Mouse (Mus musculus): Measurements from ENCODE around the gene Flt3.

Gene Flt3

DNA sequence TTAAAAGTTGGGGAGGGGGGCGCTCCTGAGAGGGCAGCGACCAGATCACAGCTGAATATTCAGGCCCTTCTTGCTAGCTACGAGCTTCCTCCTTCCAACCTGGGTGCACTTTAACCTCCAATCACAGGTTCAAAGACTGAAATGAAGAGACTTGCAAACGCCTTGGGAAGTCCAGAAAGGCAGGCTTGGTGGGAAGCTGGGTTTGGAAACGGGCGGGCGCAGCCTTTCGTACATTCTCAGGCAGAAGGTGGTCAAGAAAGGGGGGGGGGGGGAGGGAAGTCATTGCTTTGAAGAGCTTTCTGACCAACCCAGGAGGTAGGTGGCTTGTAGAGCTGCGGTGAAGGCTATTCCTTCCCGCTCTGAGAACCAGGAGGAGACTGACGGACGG, 92.9 kb downstream of the Flt3 start:
- no peak for DNase-seq

DNA sequence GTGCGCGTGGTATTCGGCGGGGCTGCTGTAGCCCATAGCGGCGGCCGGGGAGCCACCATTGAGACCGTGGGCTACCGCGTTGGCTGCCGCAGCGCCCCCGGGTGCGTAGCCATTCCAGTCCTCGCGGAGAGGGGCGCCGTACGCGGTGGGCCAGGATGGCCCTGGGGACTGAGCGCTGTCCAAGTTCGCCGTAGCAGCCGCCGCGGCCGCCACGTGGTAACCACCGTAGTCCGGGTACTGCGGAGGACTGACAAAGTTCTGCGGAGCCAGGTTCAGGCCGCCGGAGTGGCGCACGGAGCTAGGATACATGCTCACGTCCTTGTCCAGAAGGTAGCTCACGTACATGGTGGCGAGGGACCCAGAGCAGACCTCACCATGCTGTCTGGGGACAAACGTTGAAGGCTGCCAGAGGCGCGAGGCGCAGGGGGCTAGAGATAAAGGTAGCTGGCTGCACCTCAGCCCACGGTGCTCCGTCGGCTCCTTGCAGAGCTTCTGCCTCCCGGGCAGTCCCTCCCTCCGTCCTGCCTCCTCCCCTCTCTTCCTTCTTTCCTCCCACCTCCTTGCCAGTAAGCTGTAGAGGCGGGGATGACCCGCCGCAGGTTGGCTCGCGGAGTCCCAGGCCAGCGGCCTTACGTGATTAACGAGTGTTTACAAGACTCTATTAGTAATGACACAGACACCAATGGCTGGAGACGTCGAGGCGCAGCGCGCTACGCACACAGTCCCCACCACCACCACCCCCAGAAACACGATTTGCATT, 93.5 kb downstream of the Flt3 start, which contains the start of gene Cdx2:
TSS of gene Cdx2 (minus strand) at position 633 of the 760 bp plus-strand sequence.
- DNase-seq = no peak

GRCm38 (mm10) chr5:147305856-147306637, 94.2 kb downstream of the Flt3 start:
- DNase-seq = no peak

DNA sequence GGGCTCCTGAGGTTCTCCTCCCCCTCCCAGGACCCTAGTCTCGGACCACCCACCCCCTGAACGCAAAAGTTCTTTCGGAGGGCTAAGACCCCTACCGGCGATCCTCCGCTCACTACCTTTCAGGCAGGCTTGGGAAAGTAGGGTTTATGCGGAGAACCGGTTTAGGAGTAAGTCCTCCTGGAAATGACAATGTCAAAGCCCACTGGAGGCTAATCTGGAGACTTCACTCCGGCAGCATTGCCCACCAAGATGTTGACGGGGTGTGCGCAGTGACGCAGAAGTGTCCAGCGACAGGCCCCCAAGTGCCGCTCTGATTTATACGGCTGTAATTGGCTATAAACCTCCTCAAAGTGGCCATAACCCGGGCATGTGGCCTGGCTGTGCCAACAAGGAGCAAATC, 95.1 kb downstream of the Flt3 start:
- no peak for DNase-seq

DNA sequence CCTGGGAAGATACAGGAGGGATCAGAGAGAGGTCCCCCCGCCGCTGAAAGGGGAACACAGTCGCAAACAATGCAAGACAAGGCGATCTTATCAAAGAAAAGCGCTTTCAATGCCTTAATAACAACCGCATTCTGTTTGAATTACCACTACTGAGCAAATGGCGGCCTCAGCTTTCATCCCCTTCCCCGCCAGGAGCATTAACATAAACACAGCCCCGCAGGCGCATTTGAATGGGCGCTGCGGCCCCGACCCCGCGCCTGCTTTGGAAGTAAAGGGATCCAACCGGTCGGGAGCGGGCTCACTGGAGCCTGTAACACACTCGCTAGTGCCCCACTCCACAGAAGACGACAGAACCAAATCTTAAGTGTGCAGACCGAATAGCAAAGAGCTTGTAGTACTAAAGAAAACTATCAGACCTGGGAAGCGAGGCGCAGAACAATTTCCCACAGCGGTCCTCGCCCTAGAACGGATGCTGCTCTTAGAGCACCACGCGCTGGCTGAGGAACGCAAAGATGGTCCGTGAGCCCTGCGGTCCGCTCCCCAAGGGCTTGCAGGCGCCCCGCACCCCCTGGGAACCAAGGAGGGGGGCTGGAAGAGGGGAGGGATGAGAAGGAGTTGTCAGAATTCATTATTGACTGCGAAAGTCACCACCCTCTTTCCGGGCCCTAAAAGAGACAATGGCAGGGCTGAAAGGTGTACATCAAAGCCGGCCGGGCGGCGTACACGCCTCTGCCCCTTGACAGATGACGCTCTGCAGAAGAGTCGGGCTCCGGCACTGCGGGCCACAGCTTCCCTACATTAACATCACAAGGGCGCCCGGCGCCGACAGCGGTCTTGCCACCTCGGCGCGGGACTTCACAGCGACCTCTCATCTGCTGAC, 95.8 kb downstream of the Flt3 start:
- no peak for DNase-seq

DNA sequence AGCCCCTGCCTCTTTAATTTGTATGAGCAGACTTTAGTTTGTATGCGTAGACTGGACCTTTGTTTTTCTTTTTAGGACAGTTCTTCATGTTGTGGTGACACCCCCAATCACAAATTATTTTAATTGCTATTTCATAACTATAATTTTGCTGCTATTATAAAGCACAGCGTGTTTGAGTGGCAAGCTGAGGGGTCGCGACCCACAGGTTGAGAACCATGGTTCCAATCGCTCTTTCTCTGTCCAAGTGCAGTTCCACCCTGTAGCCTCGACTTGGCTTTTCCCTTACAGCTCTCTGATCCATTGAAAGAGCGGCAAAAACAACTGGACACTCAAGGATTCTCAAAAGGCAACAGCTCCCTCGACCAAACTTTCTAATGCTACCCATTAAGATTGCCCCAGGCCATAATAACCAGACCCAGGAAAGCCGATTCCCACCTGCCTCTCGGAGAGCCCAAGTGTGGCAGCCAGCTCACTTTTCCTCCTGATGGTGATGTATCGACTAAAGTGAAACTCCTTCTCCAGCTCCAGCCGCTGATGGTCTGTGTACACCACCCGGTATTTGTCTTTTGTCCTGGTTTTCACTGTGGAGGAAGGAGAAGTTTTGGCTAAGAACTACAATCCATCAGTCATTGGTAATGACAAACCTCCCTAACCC, 97.4 kb downstream of the Flt3 start:
- DNase-seq = no peak

DNA sequence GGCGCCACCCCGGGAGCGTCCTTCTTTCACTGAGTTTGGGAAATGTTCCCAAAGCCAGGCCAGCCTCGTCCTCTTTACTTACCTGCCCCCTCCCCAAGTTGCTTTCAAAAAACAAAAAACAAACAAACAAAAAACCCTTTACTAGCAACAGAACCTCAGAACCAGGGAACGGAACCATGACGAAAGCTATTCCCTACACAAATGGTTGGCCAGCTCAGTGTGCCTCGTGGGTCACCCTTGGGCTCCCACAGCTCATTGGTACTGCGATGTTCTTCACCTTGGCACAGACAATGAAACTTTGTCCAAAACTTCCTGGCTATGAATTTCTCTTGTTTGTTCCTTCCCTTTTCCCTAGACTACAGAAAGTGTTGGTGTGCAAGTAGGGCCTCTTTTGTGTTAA, 98.1 kb downstream of the Flt3 start:
- DNase-seq = no peak

DNA sequence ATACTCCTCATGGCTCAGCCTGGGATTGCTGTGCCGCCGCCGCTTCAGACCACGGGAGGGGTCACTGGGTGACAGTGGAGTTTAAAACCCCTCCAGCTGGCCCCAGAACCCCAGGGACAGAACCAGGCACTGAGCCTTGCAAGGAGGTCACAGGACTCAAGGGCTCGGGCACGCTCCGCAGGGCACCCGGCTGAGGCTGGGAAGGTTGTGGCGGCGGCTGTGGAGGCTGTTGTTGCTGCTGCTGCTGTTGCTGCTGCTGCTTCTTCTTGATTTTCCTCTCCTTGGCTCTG, 98.6 kb downstream of the Flt3 start:
- DNase-seq = no peak

GRCm38 (mm10) chr5:147300917-147301780, 99.1 kb downstream of the Flt3 start:
- DNase-seq = no peak

DNA sequence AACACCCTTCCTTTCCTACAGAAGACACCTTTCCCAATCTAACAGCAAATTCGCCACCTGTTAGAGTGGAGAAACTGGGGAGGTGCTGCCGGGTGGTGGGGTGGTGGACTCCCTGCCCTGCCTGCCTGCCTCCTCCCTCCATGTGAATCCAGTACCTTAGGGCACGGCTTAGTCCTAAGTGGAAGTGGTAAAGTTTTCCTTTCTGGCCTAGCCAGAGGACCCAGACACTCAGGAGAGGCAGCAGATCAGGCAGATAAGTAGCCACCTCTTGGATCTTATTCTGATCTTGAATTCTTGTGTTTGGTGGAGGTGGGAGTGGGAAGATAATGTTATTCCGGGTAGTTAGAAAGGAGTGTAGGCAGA, 100.3 kb downstream of the Flt3 start:
- no peak for DNase-seq

DNA sequence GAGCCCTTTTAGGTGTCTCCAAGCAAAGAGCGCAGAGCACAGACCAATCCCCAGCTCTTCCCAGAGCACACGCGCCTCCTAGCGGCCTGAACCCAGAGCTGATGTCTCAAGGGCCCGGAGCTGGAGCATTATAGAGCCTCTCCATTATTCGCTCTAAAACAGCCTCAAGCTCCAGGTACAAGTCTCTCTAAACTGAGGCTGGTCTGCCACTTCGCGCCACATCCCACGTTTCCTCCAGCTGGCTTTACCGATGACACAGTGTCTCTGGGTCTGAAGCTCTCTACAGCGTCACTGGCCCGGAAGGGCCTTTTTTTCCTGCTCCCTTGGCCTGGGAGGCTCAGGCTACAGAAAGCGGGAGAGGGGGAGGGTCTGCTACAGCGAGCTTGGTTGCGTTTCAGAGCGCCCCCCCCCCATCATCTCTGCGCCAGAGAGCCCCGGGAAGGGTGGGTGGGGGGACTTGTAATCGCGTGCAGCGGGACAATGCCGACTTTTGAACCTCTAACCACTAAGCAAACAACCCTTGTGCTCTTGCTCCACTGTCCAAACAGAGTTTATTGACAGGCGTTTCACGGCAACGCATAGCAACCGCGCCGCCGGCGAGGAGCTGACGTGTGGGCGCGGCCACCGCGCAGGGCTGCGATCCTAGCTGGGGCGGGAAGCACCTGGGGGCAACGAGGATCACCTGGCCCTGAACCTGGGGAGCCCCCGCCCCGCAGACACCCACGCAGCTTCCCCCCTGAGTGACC, 100.9 kb downstream of the Flt3 start:
- peak; percentile 65 for DNase-seq

- no peak for DNase-seq
Observed at GRCm38 (mm10) chr5:147297249-147297648, 103.0 kb downstream of the Flt3 start.

DNA sequence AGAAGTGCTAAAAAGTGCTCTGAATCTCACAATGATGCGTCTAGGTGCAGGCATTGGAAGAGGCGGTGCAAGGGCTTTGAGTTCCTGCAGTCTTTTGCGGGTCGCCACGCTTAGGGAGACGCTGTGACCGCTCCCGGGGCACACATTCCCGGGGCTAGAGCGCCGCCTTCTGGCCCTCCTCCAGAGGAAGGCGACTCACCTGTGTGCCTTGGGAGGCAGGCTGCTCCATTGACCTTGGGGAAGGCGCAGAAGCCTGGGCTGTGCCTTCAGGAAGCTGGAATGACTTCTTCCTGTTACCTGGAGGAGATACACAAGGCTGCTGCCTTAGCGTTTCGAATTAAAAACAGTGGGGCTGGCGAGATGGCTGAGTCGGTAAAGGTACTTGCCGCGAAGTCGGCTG, 106.2 kb downstream of the Flt3 start:
- DNase-seq = peak; percentile 67

DNA sequence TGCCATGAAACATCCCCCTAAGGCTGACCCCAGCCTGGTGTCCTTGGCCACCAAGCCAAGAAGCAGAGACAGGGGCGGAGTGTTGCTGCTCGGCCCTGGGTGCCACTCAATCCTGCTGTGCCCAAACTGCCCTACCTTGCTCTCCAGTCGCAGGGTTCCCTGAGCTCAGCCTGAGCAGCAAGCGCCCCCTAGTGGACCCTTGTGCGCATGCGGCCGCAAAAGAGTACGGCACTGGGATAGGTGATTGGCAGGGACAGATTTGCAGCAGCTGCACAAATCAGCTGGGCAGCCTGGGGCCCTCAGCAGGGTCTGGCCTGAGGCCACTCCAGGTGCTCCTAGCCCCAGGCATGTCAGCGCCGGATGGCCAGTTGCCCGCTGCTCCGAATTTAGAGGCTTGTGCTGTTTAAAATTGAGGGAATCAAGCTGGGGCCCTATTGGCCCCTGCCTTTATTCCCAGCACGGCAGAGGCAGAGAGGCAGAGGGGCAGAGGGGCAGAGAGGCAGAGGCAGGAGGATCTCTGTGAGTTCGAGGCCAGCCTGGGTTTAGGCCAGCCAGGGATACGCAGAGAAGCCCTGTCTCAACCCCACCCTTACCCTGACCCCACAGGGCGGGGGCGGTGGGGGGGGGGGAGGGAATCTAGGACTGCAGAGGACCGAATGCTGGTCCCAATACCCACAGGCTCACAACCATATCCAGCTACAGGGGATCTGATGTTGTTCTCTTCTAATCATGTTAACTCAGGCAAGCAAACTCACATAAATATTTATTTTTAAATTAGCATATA, 107.0 kb downstream of the Flt3 start:
- peak; percentile 84 for DNase-seq

GRCm38 (mm10) chr5:147292506-147293120, 107.7 kb downstream of the Flt3 start:
- no peak for DNase-seq

DNA sequence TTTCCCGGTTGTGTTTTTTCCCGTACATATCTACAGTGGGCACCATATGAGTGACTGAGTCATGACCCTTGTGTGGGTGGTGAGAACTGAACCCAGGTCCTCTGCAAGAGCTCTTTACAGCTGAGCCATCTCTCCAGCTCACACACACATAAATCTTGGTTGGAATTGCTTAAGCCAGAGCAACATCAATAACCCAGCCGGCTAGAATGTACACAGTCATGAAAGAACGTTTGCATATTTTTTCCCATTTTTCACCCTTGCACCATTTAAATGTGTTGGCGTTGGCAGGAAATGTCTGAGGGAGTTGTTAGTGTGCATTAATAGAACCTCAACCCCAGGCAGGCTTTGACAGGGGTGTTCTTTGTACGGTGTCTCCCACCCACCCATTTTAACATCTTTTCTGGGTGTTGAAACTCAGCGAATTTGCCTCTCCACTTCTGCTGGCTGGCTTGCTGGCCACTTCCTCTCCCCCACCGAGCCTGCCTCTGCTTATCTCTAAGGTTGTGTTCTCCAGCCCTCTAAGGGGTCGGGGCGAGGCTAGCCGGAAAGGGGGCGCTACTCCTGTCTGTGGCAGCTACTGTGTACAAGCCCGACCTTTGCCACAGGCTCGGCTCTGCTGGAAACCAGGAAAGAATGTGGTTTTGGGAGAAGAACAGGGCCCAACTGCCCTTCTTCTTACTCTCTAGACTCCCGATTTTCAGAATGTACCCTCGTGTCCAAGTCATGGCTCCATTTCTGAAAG, 108.4 kb downstream of the Flt3 start:
- DNase-seq = no peak

DNA sequence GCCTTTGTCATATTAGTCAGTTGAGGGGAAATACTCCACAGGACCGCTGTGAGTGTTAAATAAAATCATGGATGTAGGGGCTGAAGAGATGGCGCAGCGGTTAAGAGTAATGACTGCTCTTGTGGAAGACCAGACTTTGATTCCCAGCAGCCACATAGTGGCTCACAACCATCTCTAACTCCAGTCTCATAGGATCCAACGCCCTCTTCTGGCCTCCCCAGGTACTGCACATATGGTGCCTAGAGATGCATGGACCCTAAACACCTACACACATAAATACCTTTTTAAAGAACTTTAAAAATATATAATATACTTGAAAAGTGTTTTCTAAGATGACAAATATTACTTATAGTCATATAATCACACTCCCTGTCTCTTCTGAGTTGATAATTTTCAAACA, 115.9 kb downstream of the Flt3 start:
- DNase-seq = peak; percentile 29
